8 mouse cellular contexts compared by ENCODE assay signal in genomic region chr8:120407701-120408240, GRCm38 (mm10).
DNase-seq lines count a peak whose midpoint lies in the region; ATAC-seq lines count a peak whose summit lies in the region.

No protein-coding gene starts in this region.

- peak overlapping the region; percentile 2; the same call in 1 of the 2 replicates for H3K4me3 ChIP-seq in forebrain, embryonic 10.5 days
- no peak overlapping the region for H3K4me3 ChIP-seq in hindbrain, embryonic 12.5 days
- H3K4me3 ChIP-seq in liver, embryonic 11.5 days (ENCODE audit: low read depth, low read length): no peak overlapping the region
- no peak overlapping the region for H3K4me3 ChIP-seq in neural tube, embryonic 11.5 days (ENCODE audit: low read depth, low read length)

- H3K4me1 ChIP-seq in forebrain, embryonic 10.5 days: peaks cover 91% of the 10 kb centered on the region
- H3K4me1 ChIP-seq in hindbrain, embryonic 12.5 days: peaks cover 78% of the 10 kb centered on the region
- peaks cover 51% of the 10 kb centered on the region for H3K4me1 ChIP-seq in liver, embryonic 11.5 days (replicated peaks; ENCODE audit: control insufficient read depth, insufficient read depth, low read length)
- H3K4me1 ChIP-seq in neural tube, embryonic 11.5 days (ENCODE audit: control insufficient read depth, insufficient read depth, low read length): peaks cover 70% of the 10 kb centered on the region

- no peak overlapping the region for H3K9ac ChIP-seq in hindbrain, embryonic 12.5 days
- 0 out of 2 replicates have a peak overlapping the region, but pooled peaks have one; percentile 13 for H3K9ac ChIP-seq in liver, embryonic 11.5 days (ENCODE audit: low read depth, low read length)
- H3K9ac ChIP-seq in neural tube, embryonic 11.5 days (ENCODE audit: low read length): peak overlapping the region; percentile 11; the same call in 1 of the 2 replicates

- peaks cover 91% of the 10 kb centered on the region for H3K27me3 ChIP-seq in forebrain, embryonic 10.5 days (ENCODE audit: poor library complexity, severe bottlenecking)
- peaks cover 4% of the 10 kb centered on the region; the same call in 1 of the 2 replicates for H3K27me3 ChIP-seq in hindbrain, embryonic 12.5 days
- no peaks in the 10 kb centered on the region for H3K27me3 ChIP-seq in liver, embryonic 11.5 days (replicated peaks; ENCODE audit: control insufficient read depth, insufficient read depth, low read length)
- no peaks in the 10 kb centered on the region for H3K27me3 ChIP-seq in neural tube, embryonic 11.5 days (ENCODE audit: control insufficient read depth, insufficient read depth, low read length)

- ATAC-seq in hindbrain, embryonic 12.5 days (ENCODE audit: low FRiP score): peak; percentile 69
- peak; percentile 50; the same call in 1 of the 2 replicates for ATAC-seq in liver, embryonic 11.5 days (replicated peaks; ENCODE audit: low FRiP score)
- peak; percentile 84 for ATAC-seq in neural tube, embryonic 11.5 days (ENCODE audit: insufficient read depth, low FRiP score, low TSS enrichment)

- no peaks in the 10 kb centered on the region for H3K36me3 ChIP-seq in forebrain, embryonic 10.5 days (replicated peaks)
- no peaks in the 10 kb centered on the region for H3K36me3 ChIP-seq in hindbrain, embryonic 12.5 days
- H3K36me3 ChIP-seq in liver, embryonic 11.5 days (ENCODE audit: control insufficient read depth, insufficient read depth, low read length): no peaks in the 10 kb centered on the region
- H3K36me3 ChIP-seq in neural tube, embryonic 11.5 days (ENCODE audit: control insufficient read depth, insufficient read depth, low read length): no peaks in the 10 kb centered on the region

- no peak overlapping the region for H3K4me2 ChIP-seq in hindbrain, embryonic 12.5 days (replicated peaks)
- no peak overlapping the region for H3K4me2 ChIP-seq in liver, embryonic 11.5 days
- H3K4me2 ChIP-seq in neural tube, embryonic 11.5 days (ENCODE audit: low read depth): no peak overlapping the region

- H3K27ac ChIP-seq in forebrain, embryonic 10.5 days: peak overlapping the region; percentile 75
- H3K27ac ChIP-seq in hindbrain, embryonic 12.5 days: peak overlapping the region; percentile 72
- peak overlapping the region; percentile 30; the same call in 1 of the 2 replicates for H3K27ac ChIP-seq in liver, embryonic 11.5 days (ENCODE audit: low read depth, low read length)
- peak overlapping the region; percentile 84 for H3K27ac ChIP-seq in neural tube, embryonic 11.5 days (ENCODE audit: low read depth, low read length)

- peak; percentile 41 for DNase-seq in urinary bladder, postnatal 14 days (ENCODE audit: low spot score)
- DNase-seq in urinary bladder, postnatal 4 days (ENCODE audit: low spot score in 2 of 2): no peak
- DNase-seq in forebrain, embryonic 10.5 days (ENCODE audit: extremely low spot score, low spot score): peak; percentile 81
- DNase-seq in liver, embryonic 11.5 days (ENCODE audit: low spot score): no peak
- DNase-seq in neural tube, embryonic 11.5 days (ENCODE audit: low spot score): peak; percentile 87
- DNase-seq in thymus, postnatal 4 days: peak; percentile 87
- no peak for DNase-seq in right cerebral cortex, postnatal 14 days

- WGBS in forebrain, embryonic 10.5 days: 10% methylated on average over 9 of the region's 9 CpGs
- WGBS in hindbrain, embryonic 12.5 days: 7% methylated on average over 9 of the region's 9 CpGs
- WGBS in liver, embryonic 11.5 days: 14% methylated on average over 9 of the region's 9 CpGs
- WGBS in neural tube, embryonic 11.5 days: 0% methylated on average over 9 of the region's 9 CpGs

- no peaks in the 10 kb centered on the region for H3K9me3 ChIP-seq in forebrain, embryonic 10.5 days
- H3K9me3 ChIP-seq in hindbrain, embryonic 12.5 days (replicated peaks): no peaks in the 10 kb centered on the region
- H3K9me3 ChIP-seq in liver, embryonic 11.5 days (ENCODE audit: control insufficient read depth, low read length): no peaks in the 10 kb centered on the region
- no peaks in the 10 kb centered on the region for H3K9me3 ChIP-seq in neural tube, embryonic 11.5 days (ENCODE audit: control insufficient read depth, low read length)

Comparison
In these comparisons a context has a peak if more than half of its experiments do, and no peak if none do; other contexts are left out.
1. DNase-seq: peak in urinary bladder, postnatal 14 days (single experiment), forebrain, embryonic 10.5 days (single experiment), neural tube, embryonic 11.5 days (single experiment) and thymus, postnatal 4 days (single experiment); none in urinary bladder, postnatal 4 days (0 of 2), liver, embryonic 11.5 days (single experiment) and right cerebral cortex, postnatal 14 days (single experiment).
2. H3K27ac ChIP-seq: peak in every context shown above with its lines; median percentile 84 in neural tube, embryonic 11.5 days; 75 in forebrain, embryonic 10.5 days; 72 in hindbrain, embryonic 12.5 days; 30 in liver, embryonic 11.5 days.
3. Peak in every context shown above with its lines, with median percentiles within 50 percentile points of each other: ATAC-seq.